Comparison of ENCODE assay signal across 9 mouse cellular contexts in the genomic region with DNA sequence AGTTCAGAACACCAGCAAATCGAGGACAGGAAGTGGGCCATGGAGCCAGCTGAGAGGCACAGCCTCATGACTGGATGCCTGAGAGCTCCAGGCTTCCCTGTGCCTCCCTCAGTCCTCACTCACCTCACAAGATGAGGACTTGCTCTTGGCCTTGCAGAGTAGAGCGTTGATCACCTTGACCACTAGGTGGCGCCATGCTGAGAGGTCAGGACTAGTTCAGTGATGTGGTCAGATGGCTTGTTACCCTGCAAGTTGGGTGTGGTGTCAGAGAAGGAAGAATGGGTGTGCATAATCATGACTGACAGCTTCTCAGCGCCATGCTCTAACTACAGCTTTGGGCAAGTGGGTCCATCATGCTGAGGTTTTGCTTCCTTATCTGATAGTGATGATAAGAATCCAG. TPM values are rescaled to one million over a fixed set of nuclear protein-coding genes. Genes with fewer than 3 reads are reported as not detected.
DNase-seq lines count a peak whose midpoint lies in the region; ATAC-seq and TF ChIP-seq lines count a peak whose summit lies in the region.
"Had no signal": no experiment of that assay in that cellular context is flagged by ENCODE, and none has a peak within 500 bp of the region (broad histone marks: within the 10 kb centered on the region; RNA-seq: fewer than 3 reads in every experiment).

No protein-coding gene starts in this region.

- peak; percentile 43 for DNase-seq in kidney, postnatal 0 days (ENCODE audit: low spot score)
- DNase-seq in kidney, postnatal 14 days, result no peak
- DNase-seq in MEL (ENCODE audit: low read depth, low spot score), result peak; percentile 79
- DNase-seq in c-Kit-positive CD71-positive TER-119-positive erythroid progenitor cells, embryonic 14.5 days (ENCODE audit: low spot score), result peak; percentile 63
- DNase-seq in lung, postnatal 14 days, result peak; percentile 56
- DNase-seq in spleen, postnatal 4 days (ENCODE audit: low spot score in 2 of 2), result peak; percentile 56 to 83
- DNase-seq in urinary bladder, postnatal 36 days (ENCODE audit: low spot score in 2 of 2), result no peak
- no peak for DNase-seq in gastrocnemius, adult 18-20 months (ENCODE audit: low spot score)

- TF ChIP-seq EP300 in MEL (IDR thresholded peaks at IDR 0.05; ENCODE audit: low read depth in 1 of 2, low read length in 2 of 2), result no peak

- H3K4me3 ChIP-seq in kidney, postnatal 0 days (replicated peaks; ENCODE audit: low read depth, low read length), result no peak overlapping the region
- no peak overlapping the region for H3K4me3 ChIP-seq in MEL (ENCODE audit: control insufficient read depth in 1 of 2, insufficient read depth in 1 of 2, low read depth in 2 of 2, low read length in 2 of 2)
- H3K4me3 ChIP-seq: hindbrain, embryonic 15.5 days had no signal

- H3K79me2 ChIP-seq in MEL (ENCODE audit: control insufficient read depth, insufficient read depth, low read length, poor library complexity), result no peaks in the 10 kb centered on the region

- no peaks in the 10 kb centered on the region for H3K27me3 ChIP-seq in kidney, postnatal 0 days (ENCODE audit: insufficient read depth, low read length)
- H3K27me3 ChIP-seq in MEL (ENCODE audit: control insufficient read depth in 1 of 2, insufficient read depth in 2 of 2, low read length in 2 of 2), result no peaks in the 10 kb centered on the region
- H3K27me3 ChIP-seq: hindbrain, embryonic 15.5 days had no signal

- no peaks in the 10 kb centered on the region for H3K36me3 ChIP-seq in kidney, postnatal 0 days (ENCODE audit: insufficient read depth, low read length)
- H3K36me3 ChIP-seq in MEL (ENCODE audit: control insufficient read depth in 1 of 2, insufficient read depth in 2 of 2, low read length in 2 of 2), result peaks cover 0 to 3% of the 10 kb centered on the region in 2 experiments; a peak in 2 of 4 replicates
- H3K36me3 ChIP-seq: hindbrain, embryonic 15.5 days had no signal

- peak; percentile 76 for TF ChIP-seq CTCF in kidney, postnatal 0 days (IDR thresholded peaks at IDR 0.05; ENCODE audit: low read depth)
- TF ChIP-seq CTCF in MEL (IDR thresholded peaks at IDR 0.05 in 2 of 3, conservative IDR thresholded peaks at IDR 0.05 in 1 of 3; ENCODE audit: control insufficient read depth in 1 of 3, insufficient read depth in 1 of 3, low read depth in 2 of 3, low read length in 3 of 3, poor library complexity in 1 of 3, severe bottlenecking in 1 of 3), result peak; percentile 71 to 86 (median 82)

- H3K4me1 ChIP-seq in kidney, postnatal 0 days (replicated peaks; ENCODE audit: insufficient read depth, low read length), result no peaks in the 10 kb centered on the region
- H3K4me1 ChIP-seq in MEL (ENCODE audit: control insufficient read depth in 1 of 2, insufficient read depth in 2 of 2, low read length in 2 of 2), result peaks cover 0 to 2% of the 10 kb centered on the region in 2 experiments; a peak in 1 of 4 replicates

- no peak overlapping the region for H3K27ac ChIP-seq in kidney, postnatal 0 days
- no peak overlapping the region for H3K27ac ChIP-seq in MEL (ENCODE audit: control insufficient read depth, low read depth, low read length)
- H3K27ac ChIP-seq: hindbrain, embryonic 15.5 days had no signal

- WGBS in kidney, postnatal 0 days, result 44% methylated on average over 4 of the region's 4 CpGs

- no peak; the same call in 1 of the 2 replicates for TF ChIP-seq RAD21 in MEL (IDR thresholded peaks at IDR 0.05; ENCODE audit: low read depth, low read length)

- H3K9ac ChIP-seq in kidney, postnatal 0 days (ENCODE audit: low read depth, low read length), result no peak overlapping the region
- no peak overlapping the region for H3K9ac ChIP-seq in MEL (ENCODE audit: control insufficient read depth, low read depth, low read length, poor library complexity, severe bottlenecking)
- H3K9ac ChIP-seq: hindbrain, embryonic 15.5 days had no signal

- TF ChIP-seq POLR2A in MEL (IDR thresholded peaks at IDR 0.05; ENCODE audit: control insufficient read depth in 1 of 2, insufficient read depth in 1 of 2, low read depth in 1 of 2, low read length in 2 of 2, poor library complexity in 1 of 2), result no peak

- ATAC-seq in kidney, postnatal 0 days (replicated peaks; ENCODE audit: low FRiP score, low read depth), result no peak

- H3K9me3 ChIP-seq in kidney, postnatal 0 days (replicated peaks; ENCODE audit: low read length), result no peaks in the 10 kb centered on the region
- H3K9me3 ChIP-seq in MEL (replicated peaks; ENCODE audit: insufficient read depth, low read length), result no peaks in the 10 kb centered on the region
- H3K9me3 ChIP-seq: hindbrain, embryonic 15.5 days had no signal

- no peak overlapping the region for H3K4me2 ChIP-seq in kidney, postnatal 0 days (ENCODE audit: low read length)
- H3K4me2 ChIP-seq: hindbrain, embryonic 15.5 days had no signal

TF ChIP-seq in MEL, 35 proteins besides CTCF, POLR2A, EP300 and RAD21:
- TF ChIP-seq NELFE (IDR thresholded peaks at IDR 0.05; ENCODE audit: low read depth, low read length) (no peak), SMC3 (IDR thresholded peaks at IDR 0.05; ENCODE audit: low read depth, low read length) (peak; percentile 13; the same call in 1 of the 2 replicates)

RNA-seq across cellular contexts. Expression of a gene that starts 5.2 kb away (rescaled TPM):
- polyA plus RNA-seq in kidney, postnatal 0 days (2015; fragmentation: Nextera tagmentation; extraction: Ambion mirVana), result 0.82 and 1.1 TPM in 2 replicates
- 0.65 and 0.89 TPM in 2 replicates for total RNA-seq in MEL (2012; rRNA removed)
- 1 to 10 TPM in 1 of 2 experiments, not detected in 1; 1.5 TPM for polyA plus RNA-seq in MEL (2012; ENCODE audit: insufficient read depth in 1 of 2, insufficient read length in 2 of 2, low read depth in 1 of 2, low replicate concordance in 2 of 2, missing spikeins in 1 of 2)
- total RNA-seq in gastrocnemius, adult 18-20 months (2021), result under 1 TPM; 0.43 to 0.89 TPM

RNA-seq across cellular contexts. Expression of a gene that starts 35.3 kb away (rescaled TPM):
- polyA plus RNA-seq in kidney, postnatal 0 days (2015; fragmentation: Nextera tagmentation; extraction: Ambion mirVana), result 122 and 134 TPM in 2 replicates
- total RNA-seq in MEL (2012; rRNA removed), result 83.0 and 85.3 TPM in 2 replicates
- 100 to 1,000 TPM in 1 of 2 experiments, 10 to 100 TPM in 1; 28.0 to 139 TPM for polyA plus RNA-seq in MEL (2012; ENCODE audit: insufficient read depth in 1 of 2, insufficient read length in 2 of 2, low read depth in 1 of 2, low replicate concordance in 2 of 2, missing spikeins in 1 of 2)
- 100 to 1,000 TPM in 1 of 2 experiments, 10 to 100 TPM in 1; 88.3 to 102 TPM for total RNA-seq in gastrocnemius, adult 18-20 months (2021)

RNA-seq across cellular contexts. Expression of a gene that starts 52.6 kb away (rescaled TPM):
- 0.29 and 0.46 TPM in 2 replicates for polyA plus RNA-seq in kidney, postnatal 0 days (2015; fragmentation: Nextera tagmentation; extraction: Ambion mirVana)
- total RNA-seq in MEL (2012; rRNA removed), result not detected in 2 replicates
- polyA plus RNA-seq in MEL (2012; ENCODE audit: insufficient read depth in 1 of 2, insufficient read length in 2 of 2, low read depth in 1 of 2, low replicate concordance in 2 of 2, missing spikeins in 1 of 2), result not detected
- total RNA-seq in gastrocnemius, adult 18-20 months (2021), result not detected

Comparison
In these comparisons a context has a peak if more than half of its experiments do, and no peak if none do; other contexts are left out.
1. DNase-seq: peak in kidney, postnatal 0 days (single experiment), MEL (single experiment), c-Kit-positive CD71-positive TER-119-positive erythroid progenitor cells, embryonic 14.5 days (single experiment), lung, postnatal 14 days (single experiment) and spleen, postnatal 4 days (2 of 2); none in kidney, postnatal 14 days (single experiment), urinary bladder, postnatal 36 days (0 of 2) and gastrocnemius, adult 18-20 months (single experiment).